Mouse (Mus musculus): ENCODE results near the gene Dhx29. TPM values are rescaled to one million over a fixed set of nuclear protein-coding genes. Genes with fewer than 3 reads are reported as not detected.

The Dhx29 gene
- polyA plus RNA-seq (2015; fragmentation: Nextera tagmentation; extraction: Ambion mirVana) = 22.1 and 25.4 TPM in 2 replicates

GRCm38 (mm10) chr13:112927287-112928001, at the start of gene Dhx29, which contains the start of gene Mtrex:
Gene Dhx29, plus strand, starts transcription at chr13:112927454.
Gene Mtrex, minus strand, starts transcription at chr13:112927398.
- H3K4me3 ChIP-seq = peak within 1 kb of the TSS; percentile 84
- no peaks in the 10 kb centered on the region for H3K9me3 ChIP-seq
- peaks cover 26% of the 10 kb centered on the region for H3K4me1 ChIP-seq
- no peaks in the 10 kb centered on the region for H3K27me3 ChIP-seq
- ATAC-seq (ENCODE audit: borderline replicate concordance, extremely low read depth, low FRiP score, low TSS enrichment) = peak; percentile 98
- H3K9ac ChIP-seq = peak within 1 kb of the TSS; percentile 80
- peaks cover 13% of the 10 kb centered on the region; the same call in 1 of the 2 replicates for H3K36me3 ChIP-seq
- H3K27ac ChIP-seq = peak within 1 kb of the TSS; percentile 93
- 0% methylated on average over 57 of the region's 57 CpGs for WGBS
- peak within 1 kb of the TSS; percentile 77 for H3K4me2 ChIP-seq

- H3K4me2 ChIP-seq = no peak overlapping the region
- ATAC-seq (ENCODE audit: borderline replicate concordance, extremely low read depth, low FRiP score, low TSS enrichment) = no peak
- H3K4me1 ChIP-seq = no peaks in the 10 kb centered on the region
- no peaks in the 10 kb centered on the region for H3K9me3 ChIP-seq
- no peak overlapping the region for H3K4me3 ChIP-seq
- H3K9ac ChIP-seq = no peak overlapping the region
- H3K27me3 ChIP-seq = no peaks in the 10 kb centered on the region
- H3K27ac ChIP-seq = no peak overlapping the region
- WGBS = 86% methylated on average over 12 of the region's 12 CpGs
- peaks cover 75% of the 10 kb centered on the region for H3K36me3 ChIP-seq
Observed at GRCm38 (mm10) chr13:112887234-112887633, 40.0 kb upstream of the Dhx29 start.

- Histone ChIP-seq H3K4me3 (no peak overlapping the region), H3K9ac (no peak overlapping the region), H3K27me3 (no peaks in the 10 kb centered on the region), H3K27ac (no peak overlapping the region), H3K4me2 (no peak overlapping the region), H3K9me3 (no peaks in the 10 kb centered on the region), H3K4me1 (no peaks in the 10 kb centered on the region), H3K36me3 (peaks cover 66% of the 10 kb centered on the region)
- no peak for ATAC-seq (ENCODE audit: borderline replicate concordance, extremely low read depth, low FRiP score, low TSS enrichment)
- WGBS = 67% methylated on average over 3 of the region's 3 CpGs
Observed at GRCm38 (mm10) chr13:112902176-112902575, 25.1 kb upstream of the Dhx29 start.

GRCm38 (mm10) chr13:112909663-112910062, 17.6 kb upstream of the Dhx29 start:
- Histone ChIP-seq H3K4me3 (no peak overlapping the region), H3K9ac (no peak overlapping the region), H3K27me3 (no peaks in the 10 kb centered on the region), H3K36me3 (peaks cover 46% of the 10 kb centered on the region), H3K9me3 (no peaks in the 10 kb centered on the region), H3K4me2 (no peak overlapping the region), H3K4me1 (no peaks in the 10 kb centered on the region), H3K27ac (no peak overlapping the region)
- no peak for ATAC-seq (ENCODE audit: borderline replicate concordance, extremely low read depth, low FRiP score, low TSS enrichment)
- WGBS = 50% methylated on average over 4 of the region's 4 CpGs

GRCm38 (mm10) chr13:112910434-112910833, 16.8 kb upstream of the Dhx29 start:
- peaks cover 45% of the 10 kb centered on the region for H3K36me3 ChIP-seq
- 84% methylated on average over 4 of the region's 4 CpGs for WGBS
- no peak overlapping the region for H3K9ac ChIP-seq

GRCm38 (mm10) chr13:112919141-112919865, 8.0 kb upstream of the Dhx29 start:
- no peak overlapping the region for H3K4me3 ChIP-seq
- H3K27me3 ChIP-seq = no peaks in the 10 kb centered on the region
- 87% methylated on average over 4 of the region's 4 CpGs for WGBS
- H3K4me2 ChIP-seq = no peak overlapping the region
- no peaks in the 10 kb centered on the region for H3K4me1 ChIP-seq
- H3K36me3 ChIP-seq = peaks cover 46% of the 10 kb centered on the region
- H3K27ac ChIP-seq = no peak overlapping the region
- ATAC-seq (ENCODE audit: borderline replicate concordance, extremely low read depth, low FRiP score, low TSS enrichment) = no peak
- H3K9me3 ChIP-seq = no peaks in the 10 kb centered on the region
- no peak overlapping the region for H3K9ac ChIP-seq

More at GRCm38 (mm10) chr13:112910434-112910833, 16.8 kb upstream of the Dhx29 start:
- Histone ChIP-seq H3K4me3 (no peak overlapping the region), H3K9me3 (no peaks in the 10 kb centered on the region), H3K27me3 (no peaks in the 10 kb centered on the region), H3K4me1 (no peaks in the 10 kb centered on the region), H3K27ac (no peak overlapping the region), H3K4me2 (no peak overlapping the region)
- ATAC-seq (ENCODE audit: borderline replicate concordance, extremely low read depth, low FRiP score, low TSS enrichment) = no peak

- no peak for ATAC-seq (ENCODE audit: borderline replicate concordance, extremely low read depth, low FRiP score, low TSS enrichment)
- H3K4me2 ChIP-seq = no peak overlapping the region
- no peaks in the 10 kb centered on the region for H3K9me3 ChIP-seq
- H3K4me3 ChIP-seq = no peak overlapping the region
- H3K9ac ChIP-seq = no peak overlapping the region
- no peaks in the 10 kb centered on the region for H3K27me3 ChIP-seq
- peaks cover 41% of the 10 kb centered on the region for H3K36me3 ChIP-seq
- no peak overlapping the region for H3K27ac ChIP-seq
- H3K4me1 ChIP-seq = peaks cover 12% of the 10 kb centered on the region
- WGBS = 76% methylated on average over 3 of the region's 3 CpGs
Observed at GRCm38 (mm10) chr13:112920906-112921305, 6.3 kb upstream of the Dhx29 start.

GRCm38 (mm10) chr13:112925266-112925665, 2.0 kb upstream of the Dhx29 start:
- Histone ChIP-seq H3K4me3 (no peak overlapping the region), H3K4me1 (peaks cover 26% of the 10 kb centered on the region), H3K9ac (no peak overlapping the region), H3K27me3 (no peaks in the 10 kb centered on the region), H3K4me2 (peak overlapping the region; percentile 10; the same call in 1 of the 2 replicates), H3K36me3 (peaks cover 9% of the 10 kb centered on the region), H3K27ac (no peak overlapping the region), H3K9me3 (no peaks in the 10 kb centered on the region)
- 62% methylated on average over 6 of the region's 6 CpGs for WGBS
- no peak for ATAC-seq (ENCODE audit: borderline replicate concordance, extremely low read depth, low FRiP score, low TSS enrichment)

- H3K9ac ChIP-seq = peak overlapping the region; percentile 80
- H3K4me3 ChIP-seq = peak overlapping the region; percentile 84
- H3K36me3 ChIP-seq = peaks cover 12% of the 10 kb centered on the region; the same call in 1 of the 2 replicates
- H3K27ac ChIP-seq = no peak overlapping the region
- H3K4me2 ChIP-seq = peak overlapping the region; percentile 77
- WGBS = 57% methylated on average over 4 of the region's 4 CpGs
- no peaks in the 10 kb centered on the region for H3K27me3 ChIP-seq
- ATAC-seq (ENCODE audit: borderline replicate concordance, extremely low read depth, low FRiP score, low TSS enrichment) = no peak
- peaks cover 26% of the 10 kb centered on the region for H3K4me1 ChIP-seq
- H3K9me3 ChIP-seq = no peaks in the 10 kb centered on the region
Observed at GRCm38 (mm10) chr13:112925976-112926375, 1.3 kb upstream of the Dhx29 start.

- Histone ChIP-seq H3K27me3 (no peaks in the 10 kb centered on the region), H3K9ac (peak overlapping the region; percentile 80), H3K4me3 (peak overlapping the region; percentile 84), H3K4me2 (peak overlapping the region; percentile 77), H3K36me3 (peaks cover 12% of the 10 kb centered on the region; the same call in 1 of the 2 replicates), H3K9me3 (no peaks in the 10 kb centered on the region), H3K4me1 (peaks cover 26% of the 10 kb centered on the region), H3K27ac (peak overlapping the region; percentile 93)
- under 1% methylated on average over 19 of the region's 19 CpGs for WGBS
- no peak for ATAC-seq (ENCODE audit: borderline replicate concordance, extremely low read depth, low FRiP score, low TSS enrichment)
Observed at GRCm38 (mm10) chr13:112926796-112927195, 458 bp upstream of the Dhx29 start.

- H3K36me3 ChIP-seq = peaks cover 16% of the 10 kb centered on the region; the same call in 1 of the 2 replicates
- H3K4me1 ChIP-seq = peaks cover 26% of the 10 kb centered on the region
- H3K27me3 ChIP-seq = no peaks in the 10 kb centered on the region
- H3K27ac ChIP-seq = peak overlapping the region; percentile 93
- WGBS = 5% methylated on average over 8 of the region's 8 CpGs
- peak overlapping the region; percentile 77 for H3K4me2 ChIP-seq
- ATAC-seq (ENCODE audit: borderline replicate concordance, extremely low read depth, low FRiP score, low TSS enrichment) = no peak
- H3K9ac ChIP-seq = peak overlapping the region; percentile 80
- no peaks in the 10 kb centered on the region for H3K9me3 ChIP-seq
- H3K4me3 ChIP-seq = peak overlapping the region; percentile 84
Observed at GRCm38 (mm10) chr13:112928038-112928668, 899 bp downstream of the Dhx29 start.
